Mouse (Mus musculus) MEL (cell line): ENCODE measurements around the gene Gipr. TPM values are rescaled to one million over a fixed set of nuclear protein-coding genes. Genes with fewer than 3 reads are reported as not detected.

Experiments
- DNase-seq: peaks from one replicate; pipeline ENCODE4 v3.0.0; 2011; ENCODE audit warnings: low read depth, low spot score
- H3K27ac ChIP-seq: 2 replicates; pipeline ENCODE4 v1.5.1; 2012; ENCODE audit warnings: low read depth, mild to moderate bottlenecking, control low read depth, low read length, moderate library complexity; ENCODE audit not compliant: control insufficient read depth
- H3K27me3 ChIP-seq, 2 experiments: fragments of 150-350 bp in 1 of 2; sonication (generic) in 1 of 2; 2 replicates each; pipeline ENCODE4 v1.6.1; 2012; ENCODE audit warnings: low read length in 2 of 2, mild to moderate bottlenecking in 2 of 2, improper control_type of control experiment in 1 of 2, moderate library complexity in 1 of 2; ENCODE audit not compliant: insufficient read depth in 2 of 2, control insufficient read depth in 1 of 2
- H3K36me3 ChIP-seq, 2 experiments: 2 replicates each; pipeline ENCODE4 v1.6.1; 2012 to 2014; ENCODE audit warnings: low read length in 2 of 2, improper control_type of control experiment in 1 of 2, inconsistent platforms in 1 of 2, mild to moderate bottlenecking in 1 of 2; ENCODE audit not compliant: insufficient read depth in 2 of 2, control insufficient read depth in 1 of 2
- H3K4me1 ChIP-seq, 2 experiments: fragments of 150-350 bp in 1 of 2; sonication (generic) in 1 of 2; 2 replicates each; pipeline ENCODE4 v1.6.1; 2012; ENCODE audit warnings: low read length in 2 of 2, improper control_type of control experiment in 1 of 2, mild to moderate bottlenecking in 1 of 2; ENCODE audit not compliant: insufficient read depth in 2 of 2, control insufficient read depth in 1 of 2
- H3K4me3 ChIP-seq, 2 experiments: fragments of 150-350 bp in 1 of 2; sonication (generic) in 1 of 2; 2 replicates each; pipeline ENCODE4 v1.5.1; 2012; ENCODE audit warnings: low read depth in 2 of 2, low read length in 2 of 2, mild to moderate bottlenecking in 2 of 2, moderate library complexity in 2 of 2, control low read depth in 1 of 2, improper control_type of control experiment in 1 of 2; ENCODE audit not compliant: control insufficient read depth in 1 of 2, insufficient read depth in 1 of 2
- H3K79me2 ChIP-seq: 2 replicates; pipeline ENCODE4 v1.6.1; 2012; ENCODE audit warnings: mild to moderate bottlenecking, low read length, moderate library complexity; ENCODE audit not compliant: control insufficient read depth, poor library complexity, insufficient read depth
- H3K9ac ChIP-seq: 2 replicates; pipeline ENCODE4 v1.6.1; 2012; ENCODE audit warnings: low read depth, mild to moderate bottlenecking, control low read depth, low read length, moderate library complexity; ENCODE audit not compliant: control insufficient read depth, poor library complexity, severe bottlenecking
- H3K9me3 ChIP-seq: fragments of 150-350 bp; sonication (generic); replicated peaks from 2 replicates; pipeline ENCODE4 v1.6.1; 2012; ENCODE audit warnings: mild to moderate bottlenecking, low read length, improper control_type of control experiment, moderate library complexity; ENCODE audit not compliant: insufficient read depth
- CHD1 ChIP-seq: IDR thresholded peaks from 2 replicates; pipeline ENCODE4 v1.6.1; 2012; ENCODE audit warnings: low read depth, mild to moderate bottlenecking, inconsistent platforms, low read length, improper control_type of control experiment
- E2F4 ChIP-seq: IDR thresholded peaks from 2 replicates; pipeline ENCODE4 v1.6.1; 2011; ENCODE audit warnings: low read depth, low read length, improper control_type of control experiment, borderline replicate concordance
- EP300 ChIP-seq, 2 experiments: IDR thresholded peaks; 2 replicates each; pipeline ENCODE4 v1.6.1; 2011; ENCODE audit warnings: improper control_type of control experiment in 2 of 2, low read length in 2 of 2, low read depth in 1 of 2, mild to moderate bottlenecking in 1 of 2
- ETS1 ChIP-seq: IDR thresholded peaks from 2 replicates; pipeline ENCODE4 v1.6.1; 2012; ENCODE audit warnings: low read depth, mild to moderate bottlenecking, inconsistent platforms, low read length, improper control_type of control experiment, moderate library complexity
- GABPA ChIP-seq: IDR thresholded peaks from 2 replicates; pipeline ENCODE4 v1.6.1; 2012; ENCODE audit warnings: low read depth, mild to moderate bottlenecking, inconsistent platforms, low read length, improper control_type of control experiment, moderate library complexity
- GATA1 ChIP-seq: IDR thresholded peaks from 2 replicates; pipeline ENCODE4 v1.6.1; 2011; ENCODE audit warnings: low read depth, low read length, improper control_type of control experiment
- KAT2A ChIP-seq: conservative IDR thresholded peaks from 2 replicates; pipeline ENCODE4 v1.6.1; 2012; ENCODE audit warnings: low read depth, low read length, improper control_type of control experiment, inconsistent platforms
- MAX ChIP-seq: IDR thresholded peaks from 2 replicates; pipeline ENCODE4 v1.6.1; 2011; ENCODE audit warnings: low read length, improper control_type of control experiment
- MAZ ChIP-seq: IDR thresholded peaks from 2 replicates; pipeline ENCODE4 v1.6.1; 2012; ENCODE audit warnings: low read depth, mild to moderate bottlenecking, inconsistent platforms, low read length, improper control_type of control experiment
- MXI1 ChIP-seq: IDR thresholded peaks from 2 replicates; pipeline ENCODE4 v1.6.1; 2011; ENCODE audit warnings: mild to moderate bottlenecking, low read depth, low read length, improper control_type of control experiment
- MYB ChIP-seq: IDR thresholded peaks from 2 replicates; pipeline ENCODE4 v1.6.1; 2011; ENCODE audit warnings: mild to moderate bottlenecking, low read depth, low read length, improper control_type of control experiment
- MYC ChIP-seq: IDR thresholded peaks from 2 replicates; pipeline ENCODE4 v1.6.1; 2011; ENCODE audit warnings: low read depth, mild to moderate bottlenecking, low read length, improper control_type of control experiment, moderate library complexity
- POLR2A ChIP-seq, 2 experiments: IDR thresholded peaks; 2 replicates each; pipeline ENCODE4 v1.6.1; 2011 to 2012; ENCODE audit warnings: low read length in 2 of 2, mild to moderate bottlenecking in 2 of 2, control low read depth in 1 of 2, improper control_type of control experiment in 1 of 2, low read depth in 1 of 2, moderate library complexity in 1 of 2; ENCODE audit not compliant: control insufficient read depth in 1 of 2, insufficient read depth in 1 of 2, poor library complexity in 1 of 2
- POLR2AphosphoS2 ChIP-seq: IDR thresholded peaks from 2 replicates; pipeline ENCODE4 v1.6.1; 2011; ENCODE audit warnings: low read length, improper control_type of control experiment
- POLR2AphosphoS5 ChIP-seq: IDR thresholded peaks from 2 replicates; pipeline ENCODE4 v1.6.1; 2012; ENCODE audit warnings: low read depth, borderline replicate concordance, mild to moderate bottlenecking, inconsistent platforms, low read length, moderate library complexity, mixed read lengths
- RCOR1 ChIP-seq: IDR thresholded peaks from 2 replicates; pipeline ENCODE4 v1.6.1; 2012; ENCODE audit warnings: low read depth, mild to moderate bottlenecking, inconsistent platforms, low read length, improper control_type of control experiment
- SMC3 ChIP-seq: IDR thresholded peaks from 2 replicates; pipeline ENCODE4 v1.6.1; 2011; ENCODE audit warnings: low read depth, low read length, improper control_type of control experiment
- TAL1 ChIP-seq: IDR thresholded peaks from 2 replicates; pipeline ENCODE4 v1.6.1; 2012; ENCODE audit warnings: mild to moderate bottlenecking, inconsistent platforms, low read length, moderate library complexity, mixed read lengths
- TBP ChIP-seq: IDR thresholded peaks from 2 replicates; pipeline ENCODE4 v1.8.0; 2011; ENCODE audit warnings: low read depth, low read length, improper control_type of control experiment
- TCF12 ChIP-seq: IDR thresholded peaks from 2 replicates; pipeline ENCODE4 v1.6.1; 2014; ENCODE audit warnings: low read depth, mild to moderate bottlenecking, inconsistent platforms, low read length, improper control_type of control experiment, moderate library complexity
- UBTF ChIP-seq: IDR thresholded peaks from 2 replicates; pipeline ENCODE4 v1.6.1; 2012; ENCODE audit warnings: low read depth, mild to moderate bottlenecking, inconsistent platforms, low read length, improper control_type of control experiment, moderate library complexity, borderline replicate concordance; ENCODE audit not compliant: insufficient read depth
- ZKSCAN1 ChIP-seq: IDR thresholded peaks from 2 replicates; pipeline ENCODE4 v1.6.1; 2012; ENCODE audit warnings: low read depth, mild to moderate bottlenecking, inconsistent platforms, low read length, improper control_type of control experiment, moderate library complexity
- ZMIZ1 ChIP-seq: IDR thresholded peaks from 2 replicates; pipeline ENCODE4 v1.6.1; 2012; ENCODE audit warnings: low read depth, mild to moderate bottlenecking, inconsistent platforms, low read length, improper control_type of control experiment, moderate library complexity
- ZNF384 ChIP-seq: IDR thresholded peaks from 2 replicates; pipeline ENCODE4 v1.6.1; 2012; ENCODE audit warnings: low read depth, mild to moderate bottlenecking, inconsistent platforms, low read length, improper control_type of control experiment
- polyA plus RNA-seq, 2 experiments: library from polyadenylated mRNA; stranded (reverse) in 1 of 2; unstranded in 1 of 2; fragments of >175 nt in 1 of 2; fragments of >200 nt in 1 of 2; gene quantifications; 2 replicates each; pipeline versions ENCODE4 v1.2.1 to v1.2.4; 2012; ENCODE audit warnings: low replicate concordance in 2 of 2, low read depth in 1 of 2; ENCODE audit not compliant: insufficient read length in 2 of 2, insufficient read depth in 1 of 2, missing spikeins in 1 of 2
- total RNA-seq: library from RNA; depleted of rRNA; stranded (reverse); fragments of 300-350 nt; gene quantifications from 2 replicates; pipeline ENCODE4 v1.2.3, GENCODE M21; 2012

Gipr gene
- total and polyA plus RNA-seq, 3 experiments = 0.65 to 2.1 TPM; not detected in 1

GRCm38 (mm10) chr7:19184758-19185157 lies 18.8 kb upstream of the Gipr start:
- Histone ChIP-seq H3K4me1 (peaks cover 8 to 19% of the 10 kb centered on the region in 2 experiments), H3K27ac (no peak overlapping the region), H3K36me3 (peaks cover 0 to 4% of the 10 kb centered on the region in 2 experiments; a peak in 3 of 4 replicates), H3K9me3 (no peaks in the 10 kb centered on the region), H3K9ac (no peak overlapping the region), H3K79me2 (no peaks in the 10 kb centered on the region), H3K4me3 (no peak overlapping the region), H3K27me3 (no peaks in the 10 kb centered on the region)
- no peak for DNase-seq
- TF ChIP-seq KAT2A = no peak
- no peak for TF ChIP-seq TAL1
- no peak for TF ChIP-seq TCF12
- no peak for TF ChIP-seq TBP
- TF ChIP-seq ZMIZ1 = no peak
- no peak for TF ChIP-seq EP300 (IDR thresholded peaks at IDR 0.05; ENCODE audit: low read depth in 1 of 2, low read length in 2 of 2)
- TF ChIP-seq CHD1 = no peak
- no peak for TF ChIP-seq MAZ
- TF ChIP-seq ETS1 = no peak
- TF ChIP-seq MYB = no peak
- no peak for TF ChIP-seq POLR2AphosphoS2
- TF ChIP-seq GATA1 = no peak
- no peak for TF ChIP-seq POLR2AphosphoS5
- TF ChIP-seq MYC = no peak
- TF ChIP-seq UBTF = no peak
- no peak for TF ChIP-seq SMC3
- no peak for TF ChIP-seq MAX
- TF ChIP-seq GABPA = no peak
- TF ChIP-seq ZKSCAN1 = no peak

DNA sequence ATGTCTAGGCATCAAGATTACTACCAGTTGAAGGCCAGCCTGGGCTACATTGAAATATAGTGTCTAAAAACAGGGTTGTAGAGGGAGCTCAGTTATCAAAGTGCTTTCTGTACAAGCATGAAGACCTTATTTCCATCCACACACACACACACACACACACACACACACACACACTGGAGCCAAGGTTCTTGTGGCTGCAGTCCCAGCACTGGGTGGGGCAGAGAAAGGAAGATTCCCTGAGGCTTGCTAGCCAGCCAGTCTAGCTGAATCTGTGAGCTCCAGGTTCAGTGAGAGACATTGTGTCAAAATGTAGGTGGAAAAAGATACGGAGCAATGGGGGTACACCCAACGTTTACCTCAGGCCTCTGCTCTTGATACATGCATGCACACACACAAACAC lies 18.3 kb upstream of the Gipr start:
- Histone ChIP-seq H3K4me3 (no peak overlapping the region), H3K9me3 (no peaks in the 10 kb centered on the region), H3K79me2 (no peaks in the 10 kb centered on the region), H3K4me1 (peaks cover 9 to 24% of the 10 kb centered on the region in 2 experiments), H3K36me3 (peaks cover 0 to 5% of the 10 kb centered on the region in 2 experiments; a peak in 3 of 4 replicates), H3K27me3 (no peaks in the 10 kb centered on the region), H3K9ac (no peak overlapping the region), H3K27ac (no peak overlapping the region)
- no peak for TF ChIP-seq ZNF384
- no peak for TF ChIP-seq POLR2AphosphoS2
- no peak for TF ChIP-seq MAZ
- TF ChIP-seq MXI1 = no peak
- TF ChIP-seq ETS1 = no peak
- no peak for TF ChIP-seq TBP
- TF ChIP-seq SMC3 = no peak
- no peak for TF ChIP-seq ZKSCAN1
- no peak for TF ChIP-seq E2F4
- no peak for TF ChIP-seq RCOR1
- no peak for TF ChIP-seq TCF12
- no peak for TF ChIP-seq POLR2A (IDR thresholded peaks at IDR 0.05; ENCODE audit: control insufficient read depth in 1 of 2, insufficient read depth in 1 of 2, low read depth in 1 of 2, low read length in 2 of 2, poor library complexity in 1 of 2)
- no peak for DNase-seq
